Mouse (Mus musculus): ENCODE measurements around the gene Rab2b.
A peak's percentile ranks its signal among the peaks of the same experiment; 100 is the strongest.

Gene Rab2b

GRCm38 (mm10) chr14:52277210-52277609, 2.1 kb downstream of the Rab2b start:
- no peak for DNase-seq (ENCODE audit: low spot score)

DNA sequence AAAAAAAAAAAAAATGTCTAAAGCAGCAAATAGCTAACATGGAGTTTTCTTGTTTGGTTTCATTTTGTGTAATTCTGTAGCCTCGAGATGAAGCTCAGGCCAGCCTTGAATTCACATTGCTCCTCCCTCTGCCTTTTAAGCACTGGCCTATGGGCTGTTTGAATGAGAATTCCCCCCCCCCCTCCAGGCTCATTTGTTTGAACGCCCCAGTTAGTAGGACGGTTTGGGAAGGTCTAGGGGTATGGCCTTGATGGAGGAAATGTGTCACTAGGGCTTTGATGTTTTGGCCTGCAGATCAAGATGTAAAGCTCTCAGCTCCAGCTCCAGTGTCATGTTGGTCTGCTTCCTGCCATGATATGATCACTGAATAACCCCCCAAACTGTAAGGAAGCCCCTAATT, 6.6 kb downstream of the Rab2b start:
- DNase-seq (ENCODE audit: low spot score): no peak

GRCm38 (mm10) chr14:52257484-52258213, 21.7 kb downstream of the Rab2b start, which contains the start of gene Chd8:
Gene Chd8, minus strand, starts transcription at chr14:52257780.
- DNase-seq (ENCODE audit: low spot score): peak; percentile 98

DNA sequence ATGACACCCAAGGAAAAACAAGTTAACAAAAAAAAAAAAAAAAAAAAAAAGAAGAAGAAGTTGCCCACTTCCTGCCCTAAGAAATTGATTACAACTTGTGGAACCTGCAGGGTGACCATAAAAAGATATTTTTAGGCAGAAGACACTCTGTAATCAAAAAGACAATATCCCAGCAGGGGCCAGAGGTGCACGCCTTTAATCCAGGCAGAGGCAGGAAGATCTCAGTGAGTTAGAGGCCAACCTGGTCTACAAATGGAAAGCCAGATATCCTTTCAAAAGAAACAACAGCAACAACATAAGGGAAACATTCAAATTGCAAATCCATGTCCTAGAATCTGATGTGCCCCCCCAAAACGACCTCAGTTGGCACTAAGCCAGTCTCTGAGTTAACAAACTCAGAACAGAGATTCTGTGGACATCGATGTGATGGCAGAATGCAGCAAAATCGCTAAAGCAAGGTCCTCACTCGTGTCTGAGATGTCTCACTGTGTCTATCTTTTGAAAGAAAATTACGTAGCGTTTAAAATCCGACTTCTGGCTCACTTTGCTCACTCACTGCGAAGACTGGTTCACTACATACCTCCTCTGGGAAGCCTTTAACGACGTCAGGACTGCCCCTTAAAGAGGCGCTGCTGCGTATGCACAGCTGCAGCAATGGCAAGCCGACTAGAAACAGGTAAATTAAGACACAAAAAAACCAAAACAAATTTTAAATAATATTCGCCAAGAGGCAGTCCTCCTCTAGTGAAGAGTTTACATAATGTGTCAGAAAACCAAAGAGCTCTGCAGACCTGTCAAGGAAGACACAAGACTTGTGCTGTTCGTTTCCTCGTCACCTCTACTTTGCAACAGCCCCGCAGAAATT, 22.8 kb downstream of the Rab2b start:
- peak; percentile 7 for DNase-seq (ENCODE audit: low spot score)

- DNase-seq (ENCODE audit: low spot score): no peak
Observed at GRCm38 (mm10) chr14:52246129-52246528, 33.2 kb downstream of the Rab2b start.

DNA sequence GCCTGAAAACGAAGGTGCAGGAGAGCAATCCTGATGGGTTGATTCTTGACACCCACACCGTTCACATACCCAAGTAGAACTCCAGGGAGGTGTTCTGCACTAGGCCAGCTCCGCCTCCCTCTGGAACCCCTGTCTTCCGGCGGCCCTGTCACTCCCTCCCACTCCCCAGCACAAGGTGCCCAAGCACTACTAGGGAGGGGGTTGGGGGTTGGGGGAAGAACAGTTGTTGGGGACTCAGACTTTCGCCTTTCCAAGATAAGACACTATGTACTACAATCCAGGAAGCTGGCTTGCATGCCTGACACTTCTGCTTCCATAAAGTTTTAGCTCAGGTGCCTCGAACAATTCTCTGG, 34.7 kb downstream of the Rab2b start:
- DNase-seq (ENCODE audit: low spot score): no peak

GRCm38 (mm10) chr14:52244041-52244689, 35.2 kb downstream of the Rab2b start:
- peak; percentile 99 for DNase-seq (ENCODE audit: low spot score)

DNA sequence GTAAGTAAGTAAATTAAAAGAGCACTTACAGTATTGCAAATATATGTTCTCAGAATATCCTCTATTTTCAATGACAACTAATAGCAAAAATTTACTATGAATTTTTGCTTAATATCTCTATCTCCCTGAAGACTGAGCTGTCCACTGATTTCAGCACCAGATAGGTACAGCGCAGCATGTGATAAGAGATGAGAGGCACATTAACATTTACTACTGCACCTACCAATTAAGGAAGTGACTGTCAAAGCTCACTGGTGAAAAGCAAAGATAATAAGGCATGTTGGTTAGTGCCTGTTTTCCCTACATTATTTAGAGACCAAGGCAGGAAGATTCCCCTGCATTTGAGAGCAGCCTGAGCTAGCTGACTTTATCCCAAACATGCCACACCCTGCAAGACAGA, 43.1 kb downstream of the Rab2b start:
- DNase-seq (ENCODE audit: low spot score): no peak

DNA sequence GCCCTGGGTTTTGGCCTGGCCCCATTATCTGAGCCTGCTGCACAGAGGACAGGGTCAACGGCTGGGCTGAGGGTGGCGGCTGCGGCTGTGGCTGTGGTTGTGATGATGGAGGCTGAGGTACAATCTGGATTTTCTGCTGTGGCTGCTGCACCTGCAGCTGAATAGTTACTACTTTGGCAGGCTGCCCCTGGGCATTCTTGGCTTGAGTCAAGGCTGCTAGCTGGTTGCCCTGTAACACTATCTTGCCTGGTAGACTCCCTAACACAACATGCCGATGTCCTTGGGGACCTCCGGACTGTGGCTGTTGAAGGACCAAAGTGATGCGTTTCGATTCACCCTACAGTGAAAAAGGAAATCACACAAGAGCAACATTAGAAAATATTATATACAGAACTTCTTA, 44.2 kb downstream of the Rab2b start:
- no peak for DNase-seq (ENCODE audit: low spot score)

GRCm38 (mm10) chr14:52232249-52232648, 47.1 kb downstream of the Rab2b start:
- no peak for DNase-seq (ENCODE audit: low spot score)

DNA sequence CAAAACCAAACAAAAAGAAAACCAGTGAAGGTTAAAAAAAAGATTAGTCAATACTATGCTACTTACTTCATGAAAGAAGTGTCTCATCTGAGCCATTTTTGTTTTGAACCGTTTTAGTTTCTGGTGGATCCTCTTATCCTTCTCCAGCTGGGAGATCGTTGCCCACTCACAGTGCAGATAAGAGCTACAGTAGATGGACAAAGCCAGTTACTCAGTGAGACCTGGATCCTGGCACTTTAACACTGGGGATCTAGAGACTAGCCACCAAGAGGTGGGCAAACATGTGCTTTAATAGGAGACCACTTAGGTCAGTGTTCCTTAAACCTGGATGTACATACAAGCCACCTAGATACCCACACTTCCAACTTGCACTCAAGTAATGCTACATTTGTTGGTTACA, 53.4 kb downstream of the Rab2b start:
- no peak for DNase-seq (ENCODE audit: low spot score)

DNA sequence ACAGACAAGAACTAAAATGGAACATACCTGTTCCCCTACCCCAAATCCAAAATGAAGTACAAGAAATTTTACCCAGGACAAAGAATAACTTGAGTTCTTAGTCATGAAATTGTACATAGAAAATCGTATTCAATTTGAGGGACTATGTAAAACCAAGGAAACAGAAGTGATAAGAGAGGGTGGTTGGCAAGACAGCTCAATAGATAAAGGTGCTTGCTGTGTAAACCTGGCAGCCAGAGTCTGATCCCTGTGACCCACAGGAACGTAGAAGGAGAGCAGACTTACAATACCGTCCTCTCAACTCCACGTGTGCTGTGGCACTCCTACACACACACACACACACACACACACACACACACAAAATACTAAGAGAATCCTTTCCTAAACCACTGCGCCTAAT, 62.1 kb downstream of the Rab2b start:
- no peak for DNase-seq (ENCODE audit: low spot score)

All from lung, postnatal 25 days (tissue).